Mouse (Mus musculus): ENCODE measurements around the gene Slc11a1. TPM values are rescaled to one million over a fixed set of nuclear protein-coding genes. Genes with fewer than 3 reads are reported as not detected.

Gene Slc11a1
- polyA plus RNA-seq, 1 experiment from 2014 or later: 17.9 TPM

DNA sequence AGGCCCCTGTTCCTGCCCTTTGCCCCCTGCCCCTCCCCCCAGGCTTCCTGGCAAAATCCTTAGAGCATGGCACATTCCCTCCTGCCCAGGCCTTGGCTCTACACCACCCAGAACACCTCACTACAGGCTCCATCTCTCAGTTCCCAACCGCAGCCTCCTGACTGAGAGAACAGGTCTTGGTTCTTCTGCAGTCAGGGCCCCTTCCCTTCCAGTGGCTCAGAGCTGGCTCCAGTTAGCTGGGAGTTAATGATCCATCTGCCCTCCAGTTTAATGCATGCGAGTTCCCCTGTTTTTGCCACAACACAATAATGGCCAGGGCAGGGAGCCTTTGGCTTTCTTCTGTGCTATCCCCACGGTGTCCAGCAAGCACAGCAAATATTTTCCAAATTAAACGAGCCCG lies 31.8 kb upstream of the Slc11a1 start:
- no peaks in the 10 kb centered on the region for H3K36me3 ChIP-seq (ENCODE audit: control insufficient read depth, insufficient read depth)
- H3K4me1 ChIP-seq (ENCODE audit: control insufficient read depth, low read depth, low read length): peaks cover 6% of the 10 kb centered on the region; the same call in 1 of the 2 replicates
- no peaks in the 10 kb centered on the region for H3K9me3 ChIP-seq (replicated peaks; ENCODE audit: control insufficient read depth, low read length)
- no peak overlapping the region for H3K4me3 ChIP-seq (ENCODE audit: low read depth, low read length)
- H3K27me3 ChIP-seq (ENCODE audit: control insufficient read depth, insufficient read depth, low read depth, low read length): no peaks in the 10 kb centered on the region
- no peak overlapping the region for H3K27ac ChIP-seq (ENCODE audit: low read length)
- WGBS (ENCODE audit: insufficient replicate concordance): 61% methylated on average over 5 of the region's 5 CpGs
- no peak overlapping the region for H3K4me2 ChIP-seq (ENCODE audit: low read depth, low read length)
- ATAC-seq (ENCODE audit: low read depth): no peak
- no peak overlapping the region for H3K9ac ChIP-seq (ENCODE audit: low read depth, low read length)

DNA sequence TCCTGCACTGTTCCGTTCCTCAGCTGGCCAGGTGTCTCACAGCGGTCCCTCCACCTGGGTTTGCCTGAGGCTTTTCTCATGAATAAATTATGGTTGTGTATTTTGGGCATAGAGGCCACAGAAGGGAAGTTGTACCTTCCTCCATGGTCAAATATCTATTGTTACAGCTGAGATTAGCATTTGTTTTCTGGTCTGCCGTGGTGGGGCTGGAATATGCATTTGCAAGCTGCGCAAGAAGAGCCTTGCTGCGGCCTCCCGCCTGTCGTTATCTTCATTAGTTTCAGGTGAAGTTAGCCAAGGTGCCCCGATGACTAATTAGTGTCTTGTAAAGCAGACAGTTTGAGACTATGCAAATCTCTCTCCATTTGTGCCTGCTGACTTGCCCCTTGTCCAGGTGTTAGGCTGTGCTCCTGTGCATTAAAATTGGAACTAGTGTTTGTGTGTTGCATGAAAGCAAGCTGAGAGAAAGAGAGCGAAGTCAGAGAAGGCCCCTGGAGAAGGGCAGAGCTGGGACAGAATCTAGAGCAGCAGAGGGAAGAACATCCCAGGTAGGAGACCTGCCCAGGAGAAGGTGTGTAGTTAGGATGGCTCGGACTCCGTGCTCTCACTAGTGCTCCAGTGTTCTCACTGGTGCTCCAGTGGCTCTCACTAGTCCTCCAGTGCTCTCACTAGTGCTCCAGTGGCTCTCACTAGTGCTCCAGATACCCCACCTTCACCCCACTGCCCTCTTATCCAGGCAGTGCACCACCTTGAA lies 30.7 kb upstream of the Slc11a1 start:
- Histone ChIP-seq H3K36me3 (ENCODE audit: control insufficient read depth, insufficient read depth) (no peaks in the 10 kb centered on the region), H3K27ac (ENCODE audit: low read length) (no peak overlapping the region), H3K4me2 (ENCODE audit: low read depth, low read length) (no peak overlapping the region), H3K27me3 (ENCODE audit: control insufficient read depth, insufficient read depth, low read depth, low read length) (no peaks in the 10 kb centered on the region), H3K9ac (ENCODE audit: low read depth, low read length) (no peak overlapping the region), H3K4me1 (ENCODE audit: control insufficient read depth, low read depth, low read length) (peaks cover 6% of the 10 kb centered on the region; the same call in 1 of the 2 replicates), H3K9me3 (replicated peaks; ENCODE audit: control insufficient read depth, low read length) (no peaks in the 10 kb centered on the region), H3K4me3 (ENCODE audit: low read depth, low read length) (no peak overlapping the region)
- ATAC-seq (ENCODE audit: low read depth): no peak
- 63% methylated on average over 11 of the region's 11 CpGs for WGBS (ENCODE audit: insufficient replicate concordance)

DNA sequence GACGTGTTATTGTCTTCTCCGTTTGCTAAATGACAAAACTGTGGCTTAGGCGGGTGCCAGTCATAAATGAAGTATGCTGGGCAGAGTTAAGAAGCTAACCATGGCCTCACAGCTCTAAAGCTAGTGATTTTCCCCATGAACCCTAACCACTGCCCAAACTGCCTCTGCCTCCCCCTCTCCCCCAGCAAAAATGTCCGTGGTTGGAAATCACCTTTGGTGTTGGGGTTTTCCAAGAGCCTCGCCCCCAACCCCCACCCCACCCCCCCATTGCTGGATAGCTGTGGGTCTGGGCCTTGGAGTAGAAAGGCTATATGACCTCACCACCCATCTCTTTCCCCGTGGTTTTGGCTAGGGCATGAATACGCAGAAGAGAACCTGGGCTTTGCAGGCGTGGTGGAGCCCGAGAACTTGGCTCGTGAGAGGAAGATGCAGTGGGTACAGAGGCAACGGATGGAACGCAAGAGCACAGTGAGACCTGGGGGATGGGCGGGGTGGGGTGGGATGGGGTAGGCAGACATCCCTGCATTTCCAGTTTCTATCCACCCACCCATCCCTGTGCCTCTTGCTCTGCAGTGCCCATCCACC lies 23.7 kb upstream of the Slc11a1 start:
- Histone ChIP-seq H3K4me2 (ENCODE audit: low read depth, low read length) (no peak overlapping the region), H3K9ac (ENCODE audit: low read depth, low read length) (no peak overlapping the region), H3K27me3 (ENCODE audit: control insufficient read depth, insufficient read depth, low read depth, low read length) (no peaks in the 10 kb centered on the region), H3K27ac (ENCODE audit: low read length) (no peak overlapping the region), H3K36me3 (ENCODE audit: control insufficient read depth, insufficient read depth) (no peaks in the 10 kb centered on the region), H3K4me3 (ENCODE audit: low read depth, low read length) (no peak overlapping the region), H3K4me1 (ENCODE audit: control insufficient read depth, low read depth, low read length) (no peaks in the 10 kb centered on the region), H3K9me3 (replicated peaks; ENCODE audit: control insufficient read depth, low read length) (no peaks in the 10 kb centered on the region)
- 62% methylated on average over 13 of the region's 13 CpGs for WGBS (ENCODE audit: insufficient replicate concordance)
- no peak for ATAC-seq (ENCODE audit: low read depth)

DNA sequence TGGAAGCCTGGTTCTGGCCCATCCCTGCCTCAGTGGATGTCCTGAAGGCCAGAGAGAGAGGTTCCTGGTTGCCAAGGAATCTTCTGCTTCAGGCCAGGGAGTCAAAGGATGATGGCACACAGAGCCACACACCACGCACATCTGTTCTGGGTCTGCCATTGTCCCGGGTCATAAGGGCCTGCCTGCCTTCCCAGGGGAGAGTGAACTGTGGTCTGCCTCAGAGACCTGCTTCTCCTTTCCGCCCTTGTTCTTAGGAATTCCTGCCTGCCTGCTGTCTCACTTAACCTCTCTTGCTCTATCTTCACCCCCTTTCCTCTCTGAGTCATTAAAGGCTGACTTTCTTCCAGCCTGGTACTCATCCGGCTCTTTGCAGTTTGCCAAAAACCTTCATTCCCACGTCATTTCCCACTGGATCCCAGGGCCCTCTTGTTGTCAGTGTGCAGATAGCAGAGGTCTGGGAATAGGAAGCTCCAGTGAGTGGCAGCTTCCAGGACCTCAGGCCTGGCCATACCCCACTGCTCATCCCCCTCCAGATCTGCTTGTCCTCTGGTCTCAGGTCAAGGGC lies 22.4 kb upstream of the Slc11a1 start:
- H3K4me3 ChIP-seq (ENCODE audit: low read depth, low read length): no peak overlapping the region
- ATAC-seq (ENCODE audit: low read depth): peak; percentile 48; the same call in 1 of the 2 replicates
- H3K9me3 ChIP-seq (replicated peaks; ENCODE audit: control insufficient read depth, low read length): no peaks in the 10 kb centered on the region
- no peak overlapping the region for H3K27ac ChIP-seq (ENCODE audit: low read length)
- H3K27me3 ChIP-seq (ENCODE audit: control insufficient read depth, insufficient read depth, low read depth, low read length): no peaks in the 10 kb centered on the region
- no peaks in the 10 kb centered on the region for H3K4me1 ChIP-seq (ENCODE audit: control insufficient read depth, low read depth, low read length)
- no peaks in the 10 kb centered on the region for H3K36me3 ChIP-seq (ENCODE audit: control insufficient read depth, insufficient read depth)
- H3K9ac ChIP-seq (ENCODE audit: low read depth, low read length): no peak overlapping the region
- 66% methylated on average over 5 of the region's 5 CpGs for WGBS (ENCODE audit: insufficient replicate concordance)
- H3K4me2 ChIP-seq (ENCODE audit: low read depth, low read length): no peak overlapping the region

DNA sequence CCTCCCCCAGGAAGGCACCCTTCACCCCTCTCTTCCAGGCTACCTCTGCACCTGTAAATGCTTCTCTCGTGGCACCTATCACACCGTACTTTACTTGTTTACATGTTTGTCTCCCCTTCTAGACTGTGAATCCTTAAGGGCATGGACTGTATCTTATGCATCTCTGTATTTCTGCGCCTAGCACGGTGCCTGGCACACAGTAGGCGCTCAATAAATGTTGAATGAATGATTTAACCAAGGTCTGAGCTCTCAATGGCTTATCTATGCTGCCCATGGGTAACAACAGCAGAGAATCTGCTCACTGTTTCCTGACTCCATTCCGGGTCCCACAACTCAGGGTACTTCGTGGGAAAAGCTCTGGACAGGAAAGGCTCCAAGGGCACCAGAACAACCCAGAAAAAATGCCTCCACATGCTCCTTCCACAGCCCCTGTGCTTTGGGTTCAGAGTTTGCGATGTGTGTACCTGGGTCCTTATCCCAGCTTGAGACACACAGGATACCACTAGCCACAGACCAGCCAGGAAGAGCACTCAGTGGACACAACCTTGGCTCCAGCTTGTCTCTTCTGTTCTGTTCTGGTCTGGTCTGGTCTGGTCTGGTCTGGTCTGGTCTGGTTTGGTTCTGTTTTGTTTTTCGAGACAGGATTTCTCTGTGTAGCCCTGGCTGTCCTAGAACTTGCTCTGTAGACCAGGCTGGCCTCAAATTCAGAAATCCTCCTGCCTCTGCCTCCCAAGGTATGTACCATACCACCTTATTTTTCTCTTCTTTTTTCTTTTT lies 21.4 kb upstream of the Slc11a1 start:
- H3K9me3 ChIP-seq (replicated peaks; ENCODE audit: control insufficient read depth, low read length): no peaks in the 10 kb centered on the region
- no peak overlapping the region for H3K27ac ChIP-seq (ENCODE audit: low read length)
- H3K4me2 ChIP-seq (ENCODE audit: low read depth, low read length): no peak overlapping the region
- no peak overlapping the region for H3K4me3 ChIP-seq (ENCODE audit: low read depth, low read length)
- H3K27me3 ChIP-seq (ENCODE audit: control insufficient read depth, insufficient read depth, low read depth, low read length): no peaks in the 10 kb centered on the region
- 64% methylated on average over 9 of the region's 9 CpGs for WGBS (ENCODE audit: insufficient replicate concordance)
- no peak overlapping the region for H3K9ac ChIP-seq (ENCODE audit: low read depth, low read length)
- ATAC-seq (ENCODE audit: low read depth): no peak
- no peaks in the 10 kb centered on the region for H3K4me1 ChIP-seq (ENCODE audit: control insufficient read depth, low read depth, low read length)
- no peaks in the 10 kb centered on the region for H3K36me3 ChIP-seq (ENCODE audit: control insufficient read depth, insufficient read depth)

DNA sequence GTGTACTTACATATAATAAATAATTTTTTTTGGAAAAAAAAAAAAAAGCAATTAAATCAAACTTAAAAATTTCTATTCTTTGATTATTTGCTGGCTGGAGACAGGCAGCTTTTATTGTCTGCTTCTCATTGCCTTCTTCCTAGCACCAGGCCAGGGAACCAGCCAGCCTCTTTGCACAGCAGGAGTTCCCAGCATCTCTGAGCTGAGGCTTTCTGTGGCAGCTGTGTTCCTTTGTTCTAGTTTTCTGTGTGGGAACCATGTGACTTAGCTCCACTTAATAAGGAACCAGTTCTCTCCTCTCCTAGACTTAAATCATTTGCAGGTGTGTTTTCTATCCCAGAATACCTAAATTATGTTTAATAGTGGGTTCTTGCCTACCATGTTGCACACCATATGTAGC lies 17.5 kb upstream of the Slc11a1 start:
- Histone ChIP-seq H3K27me3 (ENCODE audit: control insufficient read depth, insufficient read depth, low read depth, low read length) (no peaks in the 10 kb centered on the region), H3K9ac (ENCODE audit: low read depth, low read length) (no peak overlapping the region), H3K9me3 (replicated peaks; ENCODE audit: control insufficient read depth, low read length) (no peaks in the 10 kb centered on the region), H3K4me2 (ENCODE audit: low read depth, low read length) (no peak overlapping the region), H3K4me3 (ENCODE audit: low read depth, low read length) (no peak overlapping the region), H3K27ac (ENCODE audit: low read length) (no peak overlapping the region), H3K4me1 (ENCODE audit: control insufficient read depth, low read depth, low read length) (no peaks in the 10 kb centered on the region), H3K36me3 (ENCODE audit: control insufficient read depth, insufficient read depth) (no peaks in the 10 kb centered on the region)
- ATAC-seq (ENCODE audit: low read depth): no peak

DNA sequence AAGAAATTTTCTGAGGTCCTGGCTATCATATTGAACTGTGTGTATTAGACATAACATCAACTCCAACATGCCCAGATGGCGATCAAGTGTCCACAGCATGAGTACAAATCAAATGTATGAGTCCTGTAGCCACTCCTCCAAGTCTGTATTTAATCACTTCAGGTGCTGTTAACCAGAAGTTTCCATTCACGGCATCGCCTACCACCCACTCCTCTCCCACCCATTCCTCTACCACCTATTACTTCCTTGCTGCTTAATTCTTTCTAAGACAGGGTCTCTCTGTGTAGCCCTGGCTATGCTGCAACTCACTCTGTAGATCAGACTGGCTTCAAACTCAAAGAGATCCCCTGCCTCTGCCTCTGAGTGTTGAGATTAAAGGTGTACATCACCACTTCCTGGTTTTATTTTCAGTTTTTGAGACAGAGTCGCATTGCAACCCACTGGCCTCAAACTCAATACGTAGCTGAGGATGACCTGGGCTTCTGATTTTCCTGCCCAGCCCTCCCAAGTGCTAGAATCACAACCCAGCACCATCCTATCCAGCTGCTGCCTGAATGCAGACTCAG lies 15.0 kb upstream of the Slc11a1 start:
- no peaks in the 10 kb centered on the region for H3K27me3 ChIP-seq (ENCODE audit: control insufficient read depth, insufficient read depth, low read depth, low read length)
- no peak for ATAC-seq (ENCODE audit: low read depth)
- H3K9ac ChIP-seq (ENCODE audit: low read depth, low read length): no peak overlapping the region
- H3K4me1 ChIP-seq (ENCODE audit: control insufficient read depth, low read depth, low read length): no peaks in the 10 kb centered on the region; the same call in 1 of the 2 replicates
- no peak overlapping the region for H3K4me2 ChIP-seq (ENCODE audit: low read depth, low read length)
- WGBS (ENCODE audit: insufficient replicate concordance): 59% methylated on average over 5 of the region's 5 CpGs
- H3K4me3 ChIP-seq (ENCODE audit: low read depth, low read length): no peak overlapping the region
- H3K27ac ChIP-seq (ENCODE audit: low read length): no peak overlapping the region
- H3K36me3 ChIP-seq (ENCODE audit: control insufficient read depth, insufficient read depth): no peaks in the 10 kb centered on the region
- H3K9me3 ChIP-seq (replicated peaks; ENCODE audit: control insufficient read depth, low read length): no peaks in the 10 kb centered on the region

DNA sequence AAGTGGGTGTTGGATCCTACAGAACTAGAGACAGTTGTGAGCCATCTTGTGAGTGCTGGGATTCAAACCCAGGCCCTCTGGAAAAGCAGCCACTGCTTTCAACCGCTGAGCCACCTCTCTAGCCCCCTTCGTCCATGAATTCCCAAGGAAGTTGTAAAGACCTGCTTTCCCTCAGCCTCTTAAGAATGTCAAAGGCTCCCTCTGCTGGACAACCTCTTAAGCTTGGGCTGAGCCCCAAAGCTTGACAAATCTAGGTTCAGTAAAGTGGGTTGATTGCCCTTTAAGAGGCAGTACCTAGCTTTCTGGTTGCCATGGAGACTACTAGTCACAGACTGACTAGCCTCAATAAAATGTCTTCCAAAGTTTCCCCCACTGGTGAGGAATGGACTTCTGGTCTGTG lies 13.2 kb upstream of the Slc11a1 start, which contains the start of gene Catip:
Catip (plus strand) TSS at position 297 of the 400 bp plus-strand sequence.
- Histone ChIP-seq H3K27me3 (ENCODE audit: control insufficient read depth, insufficient read depth, low read depth, low read length) (no peaks in the 10 kb centered on the region), H3K4me2 (ENCODE audit: low read depth, low read length) (no peak within 1 kb of the TSS), H3K9ac (ENCODE audit: low read depth, low read length) (no peak within 1 kb of the TSS), H3K4me3 (ENCODE audit: low read depth, low read length) (no peak within 1 kb of the TSS), H3K27ac (ENCODE audit: low read length) (no peak within 1 kb of the TSS), H3K36me3 (ENCODE audit: control insufficient read depth, insufficient read depth) (no peaks in the 10 kb centered on the region), H3K4me1 (ENCODE audit: control insufficient read depth, low read depth, low read length) (no peaks in the 10 kb centered on the region; the same call in 1 of the 2 replicates), H3K9me3 (replicated peaks; ENCODE audit: control insufficient read depth, low read length) (no peaks in the 10 kb centered on the region)
- 0 out of 2 replicates have a peak, but pooled peaks have one; percentile 9 for ATAC-seq (ENCODE audit: low read depth)
- WGBS (ENCODE audit: insufficient replicate concordance): 0% methylated on average over 2 of the region's 2 CpGs
